Mouse (Mus musculus): Measurements from ENCODE around the gene Sycp2l. TPM values are rescaled to one million over a fixed set of nuclear protein-coding genes. Genes with fewer than 3 reads are reported as not detected.

Sycp2l gene
- total RNA-seq, 2 experiments from 2014 or later, result 0.49 TPM; not detected in 1

DNA sequence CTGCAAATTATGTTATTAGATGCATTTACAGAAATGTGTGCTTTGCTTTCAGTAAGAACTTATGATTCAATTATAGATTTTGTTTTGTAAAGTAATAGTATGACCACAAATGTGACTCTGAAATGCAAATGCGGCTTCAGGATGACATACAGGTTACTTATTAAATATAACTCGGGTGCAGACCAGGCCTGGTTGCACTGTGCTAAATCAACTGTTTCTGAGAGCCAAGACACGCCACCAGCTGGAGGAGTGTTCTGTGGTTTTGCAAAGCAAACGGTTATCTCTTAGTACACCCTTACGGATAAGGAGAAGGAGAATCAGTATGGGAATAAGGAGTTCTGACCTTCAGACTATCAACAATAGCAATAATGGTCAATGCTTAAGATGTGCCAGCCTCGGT, 101.6 kb downstream of the Sycp2l start:
- intact Hi-C loops (cut with DNase I), result no loop called here
- DNase-seq (ENCODE audit: extremely low spot score in 1 of 2, low spot score in 2 of 2), result no peak

DNA sequence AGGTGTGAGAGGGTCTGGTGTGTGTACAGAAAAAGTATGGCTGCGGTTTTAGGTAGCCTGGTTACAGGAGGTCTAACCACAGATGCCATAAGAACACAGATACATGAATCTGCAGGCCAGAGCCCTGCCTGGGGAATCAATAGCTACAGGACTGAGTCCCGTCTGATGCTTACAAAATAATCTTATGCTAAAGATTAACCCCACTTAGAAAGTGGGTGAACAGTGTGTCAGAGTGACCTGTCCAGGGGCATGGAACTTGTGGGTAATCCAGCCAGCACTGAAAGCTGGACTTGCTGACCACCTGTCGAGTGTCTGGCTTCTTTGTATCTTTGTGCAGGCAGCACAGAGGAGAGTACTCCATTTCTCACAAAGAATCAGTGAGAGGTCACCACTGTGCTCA, 102.1 kb downstream of the Sycp2l start:
- DNase-seq (ENCODE audit: extremely low spot score in 1 of 2, low spot score in 2 of 2), result no peak
- intact Hi-C loops (cut with DNase I), result no loop called here

GRCm38 (mm10) chr13:41219056-41219455, 104.9 kb downstream of the Sycp2l start:
- intact Hi-C loops (cut with DNase I), result no loop called here
- no peak for DNase-seq (ENCODE audit: extremely low spot score in 1 of 2, low spot score in 2 of 2)

GRCm38 (mm10) chr13:41219687-41220303, 105.7 kb downstream of the Sycp2l start:
- DNase-seq (ENCODE audit: extremely low spot score in 1 of 2, low spot score in 2 of 2), result no peak
- intact Hi-C loops (cut with DNase I), result loop anchor here (5.0 kb wide), 1 partner anchor 432 kb away; no protein-coding TSS in a partner anchor

GRCm38 (mm10) chr13:41220304-41220834, 106.3 kb downstream of the Sycp2l start, which contains the start of gene Elovl2:
TSS of gene Elovl2 (minus strand) at chr13:41220405.
- intact Hi-C loops (cut with DNase I), result loop anchor here (5.0 kb wide), 1 partner anchor 433 kb away; no protein-coding TSS in a partner anchor
- DNase-seq (ENCODE audit: extremely low spot score in 1 of 2, low spot score in 2 of 2), result peak; percentile 34 to 88

Other genes starting within 250 kb of the Sycp2l start
- gene Pak1ip1, start 113.3 kb upstream of the Sycp2l start, total RNA-seq (2021), result 10 to 100 TPM; 31.6 to 32.6 TPM
- gene Tmem14c, start 98.0 kb upstream of the Sycp2l start, total RNA-seq (2021), result 10 to 100 TPM; 65.1 to 67.8 TPM
- 1 to 10 TPM; 1.2 to 2.1 TPM for gene Mak, start 34.6 kb upstream of the Sycp2l start, total RNA-seq (2021)
- gene Gcm2, start 3.3 kb upstream of the Sycp2l start, total RNA-seq (2021), result not detected
- gene Elovl2, start 106.1 kb downstream of the Sycp2l start, total RNA-seq (2021), result 10 to 100 TPM; 39.2 to 39.6 TPM
- gene Smim13, start 135.5 kb downstream of the Sycp2l start, total RNA-seq (2021), result 100 to 1,000 TPM; 157 to 163 TPM
- gene Gm17364, start 159.7 kb downstream of the Sycp2l start, total RNA-seq (2021), result not detected